Mouse (Mus musculus) thymus, postnatal 0 days (tissue): ENCODE measurements around the gene Id3. TPM values are rescaled to one million over a fixed set of nuclear protein-coding genes. Genes with fewer than 3 reads are reported as not detected.

Source experiments
- DNase-seq: peaks from one replicate; pipeline ENCODE4 v3.0.0-alpha.2; 2015; ENCODE audit warnings: low spot score
- polyA plus RNA-seq: library from polyadenylated mRNA; unstranded; fragments of >200 nt; fragmentation: Nextera tagmentation; extraction: Ambion mirVana; gene quantifications from 2 replicates; pipeline ENCODE4 v1.2.1, GENCODE M21; 2015

Gene Id3
- polyA plus RNA-seq, 1 experiment from 2014 or later, result 327 TPM

GRCm38 (mm10) chr4:136146712-136147154 lies 3.4 kb downstream of the Id3 start:
- DNase-seq, result no peak

GRCm38 (mm10) chr4:136147436-136148135 lies 4.3 kb downstream of the Id3 start:
- peak; percentile 96 for DNase-seq

GRCm38 (mm10) chr4:136148342-136149044 lies 5.2 kb downstream of the Id3 start:
- DNase-seq, result peak; percentile 56

- peak; percentile 23 for DNase-seq
Measured at GRCm38 (mm10) chr4:136149045-136149379, 5.7 kb downstream of the Id3 start.

- DNase-seq, result peak; percentile 54
Measured at GRCm38 (mm10) chr4:136149734-136150133, 6.4 kb downstream of the Id3 start.

- no peak for DNase-seq
Measured at GRCm38 (mm10) chr4:136150596-136150995, 7.3 kb downstream of the Id3 start.

- no peak for DNase-seq
Measured at GRCm38 (mm10) chr4:136152821-136153220, 9.5 kb downstream of the Id3 start.

- DNase-seq, result no peak
Measured at GRCm38 (mm10) chr4:136154462-136154861, 11.2 kb downstream of the Id3 start.

- DNase-seq, result no peak
Measured at GRCm38 (mm10) chr4:136158498-136158897, 15.2 kb downstream of the Id3 start.

GRCm38 (mm10) chr4:136159802-136160397 lies 16.6 kb downstream of the Id3 start:
- DNase-seq, result peak; percentile 88

GRCm38 (mm10) chr4:136163448-136163847 lies 20.2 kb downstream of the Id3 start:
- peak; percentile 90 for DNase-seq

- no peak for DNase-seq
Measured at GRCm38 (mm10) chr4:136164981-136165380, 21.7 kb downstream of the Id3 start.

GRCm38 (mm10) chr4:136167701-136168100 lies 24.4 kb downstream of the Id3 start:
- DNase-seq, result no peak

- no peak for DNase-seq
Measured at GRCm38 (mm10) chr4:136170401-136170800, 27.1 kb downstream of the Id3 start.

GRCm38 (mm10) chr4:136171455-136171854 lies 28.2 kb downstream of the Id3 start:
- no peak for DNase-seq

- peak; percentile 86 for DNase-seq
Measured at GRCm38 (mm10) chr4:136172011-136172541, 28.8 kb downstream of the Id3 start, which contains the start of gene E2f2. TSS of gene E2f2 (plus strand) at chr4:136172394.

GRCm38 (mm10) chr4:136172542-136173209 lies 29.4 kb downstream of the Id3 start:
- peak; percentile 57 for DNase-seq

- DNase-seq, result no peak
Measured at GRCm38 (mm10) chr4:136173210-136173715, 30.0 kb downstream of the Id3 start.

GRCm38 (mm10) chr4:136174216-136175193 lies 31.2 kb downstream of the Id3 start:
- peak; percentile 49 for DNase-seq

GRCm38 (mm10) chr4:136176022-136176552 lies 32.8 kb downstream of the Id3 start:
- peak; percentile 32 for DNase-seq
